Mouse (Mus musculus): Measurements from ENCODE around the gene Etnk2.

DNA sequence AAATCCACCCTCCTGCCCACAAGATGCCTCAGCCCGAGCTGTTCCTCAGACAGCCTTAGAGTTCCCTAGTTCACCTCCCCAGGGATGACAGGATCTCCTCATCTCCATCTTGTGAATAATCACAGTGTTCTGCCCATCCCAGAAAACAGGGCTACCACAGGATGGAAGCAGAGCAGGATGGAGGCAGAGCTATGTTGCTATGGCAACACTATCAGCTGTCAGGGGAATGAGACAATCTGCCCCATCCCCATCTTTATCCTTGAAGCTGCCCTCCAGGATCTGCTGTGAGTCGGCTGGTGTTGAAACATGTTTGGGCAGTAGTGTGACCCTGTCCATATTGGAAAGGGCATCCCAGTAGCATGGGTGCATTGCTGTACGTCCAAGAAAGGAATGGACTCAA is 32.2 kb upstream of the Etnk2 start:
- TF ChIP-seq EP300 (optimal IDR thresholded peaks at IDR 0.05) (no peak), CTCF (IDR thresholded peaks at IDR 0.05; ENCODE audit: low read depth) (no peak)

Measured in stomach, postnatal 0 days (tissue).